Mouse (Mus musculus): Measurements from ENCODE around the gene Tas1r1. TPM values are rescaled to one million over a fixed set of nuclear protein-coding genes. Genes with fewer than 3 reads are reported as not detected.

The Tas1r1 gene
- polyA plus RNA-seq, 1 experiment from 2014 or later = 0.66 TPM

DNA sequence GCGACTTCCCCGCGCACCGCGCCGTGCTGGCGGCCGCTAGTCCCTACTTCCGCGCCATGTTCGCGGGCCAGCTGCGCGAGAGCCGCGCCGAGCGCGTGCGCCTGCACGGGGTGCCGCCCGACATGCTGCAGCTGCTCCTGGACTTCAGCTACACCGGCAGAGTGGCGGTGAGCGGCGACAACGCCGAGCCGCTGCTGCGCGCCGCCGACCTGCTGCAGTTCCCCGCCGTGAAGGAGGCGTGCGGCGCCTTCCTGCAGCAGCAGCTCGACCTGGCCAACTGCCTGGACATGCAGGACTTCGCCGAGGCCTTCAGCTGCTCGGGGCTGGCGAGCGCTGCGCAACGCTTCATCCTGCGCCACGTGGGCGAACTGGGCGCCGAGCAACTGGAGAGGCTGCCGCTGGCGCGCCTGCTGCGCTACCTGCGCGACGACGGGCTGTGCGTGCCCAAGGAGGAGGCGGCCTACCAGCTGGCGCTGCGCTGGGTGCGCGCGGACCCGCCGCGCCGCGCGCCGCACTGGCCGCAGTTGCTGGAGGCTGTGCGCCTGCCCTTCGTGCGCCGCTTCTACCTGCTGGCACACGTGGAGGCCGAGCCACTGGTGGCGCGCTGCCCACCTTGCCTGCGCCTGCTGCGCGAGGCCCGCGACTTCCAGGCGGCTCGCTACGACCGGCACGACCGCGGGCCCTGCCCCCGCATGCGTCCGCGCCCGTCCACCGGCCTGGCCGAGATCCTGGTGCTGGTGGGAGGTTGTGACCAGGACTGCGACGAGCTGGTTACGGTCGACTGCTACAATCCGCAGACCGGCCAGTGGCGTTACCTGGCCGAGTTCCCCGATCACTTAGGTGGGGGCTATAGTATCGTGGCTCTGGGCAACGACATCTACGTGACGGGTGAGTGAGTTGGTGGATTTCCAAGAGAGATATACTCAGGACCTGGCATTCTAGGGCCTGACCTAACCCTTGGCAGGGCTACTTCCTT is 29.0 kb downstream of the Tas1r1 start:
- peak; percentile 53 for DNase-seq (ENCODE audit: low spot score)
- Histone ChIP-seq H3K9me3 (ENCODE audit: control insufficient read depth, low read length) (no peaks in the 10 kb centered on the region), H3K4me3 (ENCODE audit: low read depth, low read length) (peak overlapping the region; percentile 72), H3K4me1 (ENCODE audit: control insufficient read depth, insufficient read depth, low read length) (peaks cover 22% of the 10 kb centered on the region), H3K36me3 (ENCODE audit: control insufficient read depth, insufficient read depth, low read length) (peaks cover 4% of the 10 kb centered on the region), H3K27ac (ENCODE audit: low read depth, low read length) (peak overlapping the region; percentile 49; the same call in 1 of the 2 replicates), H3K27me3 (ENCODE audit: control insufficient read depth, insufficient read depth, low read length) (peaks cover 16% of the 10 kb centered on the region), H3K4me2 (ENCODE audit: low read depth) (peak overlapping the region; percentile 100), H3K9ac (ENCODE audit: low read length) (peak overlapping the region; percentile 63)
- WGBS = under 1% methylated on average over 115 of the region's 115 CpGs
- peak; percentile 60 for ATAC-seq (ENCODE audit: insufficient read depth, low FRiP score, low TSS enrichment)

DNA sequence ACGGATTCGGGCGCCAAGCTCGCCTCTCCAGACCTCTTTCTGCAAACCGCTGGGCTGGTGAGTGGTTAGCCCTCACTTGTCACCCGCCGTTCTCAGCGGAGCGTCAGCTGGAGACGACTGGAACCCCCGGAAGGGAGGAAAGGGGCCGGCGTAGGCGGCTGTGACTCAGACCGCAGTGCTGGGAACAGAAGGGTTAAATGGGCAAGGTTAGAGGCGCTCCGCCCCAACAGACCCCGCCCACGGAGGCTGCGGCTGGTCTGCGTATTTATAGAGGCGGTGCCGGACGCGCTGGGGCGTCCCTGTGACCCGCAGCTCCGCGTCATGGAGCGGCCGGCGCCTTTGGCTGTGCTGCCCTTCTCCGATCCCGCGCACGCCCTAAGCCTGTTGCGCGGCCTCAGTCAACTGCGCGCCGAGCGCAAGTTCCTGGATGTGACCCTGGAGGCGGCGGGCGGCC is 29.7 kb downstream of the Tas1r1 start, which contains the start of gene Klhl21:
TSS of gene Klhl21 (plus strand) at position 182 of the 454 bp plus-strand sequence.
- Histone ChIP-seq H3K27ac (ENCODE audit: low read depth, low read length) (peak within 1 kb of the TSS; percentile 49; the same call in 1 of the 2 replicates), H3K4me1 (ENCODE audit: control insufficient read depth, insufficient read depth, low read length) (peaks cover 22% of the 10 kb centered on the region), H3K4me3 (ENCODE audit: low read depth, low read length) (peak within 1 kb of the TSS; percentile 72), H3K9me3 (ENCODE audit: control insufficient read depth, low read length) (no peaks in the 10 kb centered on the region), H3K27me3 (ENCODE audit: control insufficient read depth, insufficient read depth, low read length) (peaks cover 16% of the 10 kb centered on the region), H3K4me2 (ENCODE audit: low read depth) (peak within 1 kb of the TSS; percentile 100), H3K9ac (ENCODE audit: low read length) (peak within 1 kb of the TSS; percentile 63), H3K36me3 (ENCODE audit: control insufficient read depth, insufficient read depth, low read length) (no peaks in the 10 kb centered on the region)
- 0% methylated on average over 41 of the region's 45 CpGs for WGBS
- DNase-seq (ENCODE audit: low spot score) (peak; percentile 92), ATAC-seq (ENCODE audit: insufficient read depth, low FRiP score, low TSS enrichment) (peak; percentile 78)

DNA sequence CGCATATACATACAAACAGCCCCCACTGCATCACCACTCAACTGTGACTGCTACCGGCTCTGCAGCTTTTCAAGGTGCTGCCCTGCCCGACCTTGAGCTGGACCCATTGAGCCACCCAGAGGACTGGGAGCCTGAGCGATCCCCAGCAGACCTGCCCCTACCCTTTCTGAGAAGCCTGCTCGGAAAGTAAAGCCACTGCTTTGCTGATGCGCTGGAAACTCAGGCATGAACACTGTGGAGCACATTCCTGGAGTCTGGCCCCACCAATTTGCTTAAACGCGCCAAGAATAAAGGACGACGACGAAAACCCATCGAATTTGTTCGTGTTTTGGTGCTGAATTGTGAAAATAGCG is 30.2 kb downstream of the Tas1r1 start:
- H3K9ac ChIP-seq (ENCODE audit: low read length) = no peak overlapping the region
- peaks cover 22% of the 10 kb centered on the region for H3K4me1 ChIP-seq (ENCODE audit: control insufficient read depth, insufficient read depth, low read length)
- no peaks in the 10 kb centered on the region for H3K9me3 ChIP-seq (ENCODE audit: control insufficient read depth, low read length)
- peaks cover 16% of the 10 kb centered on the region for H3K27me3 ChIP-seq (ENCODE audit: control insufficient read depth, insufficient read depth, low read length)
- DNase-seq (ENCODE audit: low spot score) (no peak), ATAC-seq (ENCODE audit: insufficient read depth, low FRiP score, low TSS enrichment) (no peak)
- H3K4me3 ChIP-seq (ENCODE audit: low read depth, low read length) = peak overlapping the region; percentile 72
- no peaks in the 10 kb centered on the region for H3K36me3 ChIP-seq (ENCODE audit: control insufficient read depth, insufficient read depth, low read length)
- 1% methylated on average over 14 of the region's 14 CpGs for WGBS
- no peak overlapping the region for H3K27ac ChIP-seq (ENCODE audit: low read depth, low read length)
- H3K4me2 ChIP-seq (ENCODE audit: low read depth) = peak overlapping the region; percentile 100

DNA sequence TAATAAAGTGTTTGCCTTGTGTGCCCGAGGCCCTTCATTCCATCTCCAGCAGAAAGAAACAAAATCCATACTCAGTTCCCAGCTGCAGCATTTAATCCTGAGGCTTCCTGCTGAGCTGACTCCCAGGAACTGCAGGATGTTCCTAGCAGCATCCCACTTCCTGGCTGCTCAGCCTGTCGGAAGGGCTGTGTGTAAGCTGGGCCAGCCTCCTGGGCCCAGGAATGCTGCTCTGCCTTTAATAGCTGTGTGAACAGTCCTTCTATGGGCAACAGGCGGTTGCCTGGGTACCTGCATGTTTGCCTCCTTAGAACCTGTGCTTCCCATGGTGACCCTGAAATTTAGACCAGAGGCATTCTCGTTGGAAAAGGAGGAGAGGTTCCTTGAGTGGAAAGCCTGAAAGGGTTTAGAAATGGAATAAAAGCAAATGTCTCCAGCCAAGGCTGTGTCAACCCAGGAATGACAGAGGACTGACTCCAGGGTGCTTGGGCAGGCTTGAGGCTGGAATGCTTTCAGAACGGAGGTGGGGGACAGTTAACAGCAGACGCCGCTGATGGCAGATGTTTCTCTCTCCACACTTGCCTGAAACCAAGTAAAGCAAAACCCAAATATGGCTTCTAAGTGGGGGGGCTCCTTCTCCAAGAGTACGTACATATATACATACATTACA is 30.8 kb downstream of the Tas1r1 start:
- H3K36me3 ChIP-seq (ENCODE audit: control insufficient read depth, insufficient read depth, low read length) = no peaks in the 10 kb centered on the region
- peaks cover 22% of the 10 kb centered on the region for H3K4me1 ChIP-seq (ENCODE audit: control insufficient read depth, insufficient read depth, low read length)
- peak overlapping the region; percentile 72 for H3K4me3 ChIP-seq (ENCODE audit: low read depth, low read length)
- WGBS = 8% methylated on average over 8 of the region's 8 CpGs
- no peak for DNase-seq (ENCODE audit: low spot score)
- no peaks in the 10 kb centered on the region for H3K9me3 ChIP-seq (ENCODE audit: control insufficient read depth, low read length)
- H3K27me3 ChIP-seq (ENCODE audit: control insufficient read depth, insufficient read depth, low read length) = peaks cover 16% of the 10 kb centered on the region
- H3K4me2 ChIP-seq (ENCODE audit: low read depth) = peak overlapping the region; percentile 100
- ATAC-seq (ENCODE audit: insufficient read depth, low FRiP score, low TSS enrichment) = no peak
- H3K9ac ChIP-seq (ENCODE audit: low read length) = no peak overlapping the region
- no peak overlapping the region for H3K27ac ChIP-seq (ENCODE audit: low read depth, low read length)

DNA sequence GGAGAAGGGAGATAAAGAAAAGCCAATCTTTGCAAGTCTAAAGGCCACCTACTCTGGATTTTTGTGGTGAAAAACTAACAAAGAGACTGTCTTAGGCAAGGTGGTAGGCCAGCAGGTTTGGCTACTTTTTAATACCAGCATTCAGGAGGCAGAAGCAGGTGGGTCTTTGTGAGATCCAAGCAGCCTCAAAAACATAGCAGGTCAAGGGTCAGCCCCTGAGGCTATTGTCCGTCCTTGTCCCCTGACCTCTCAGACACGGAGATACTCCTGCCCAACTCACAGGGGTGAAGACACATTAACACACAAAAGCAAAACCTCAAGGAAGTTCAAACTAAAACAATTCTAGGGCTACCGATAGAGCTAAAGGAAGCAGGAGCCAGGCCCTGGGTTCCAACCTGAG is 31.6 kb downstream of the Tas1r1 start:
- H3K9ac ChIP-seq (ENCODE audit: low read length) = no peak overlapping the region
- peaks cover 22% of the 10 kb centered on the region for H3K4me1 ChIP-seq (ENCODE audit: control insufficient read depth, insufficient read depth, low read length)
- H3K27me3 ChIP-seq (ENCODE audit: control insufficient read depth, insufficient read depth, low read length) = peaks cover 16% of the 10 kb centered on the region
- WGBS = 16% methylated on average over 3 of the region's 3 CpGs
- ATAC-seq (ENCODE audit: insufficient read depth, low FRiP score, low TSS enrichment) (no peak), DNase-seq (ENCODE audit: low spot score) (no peak)
- H3K4me3 ChIP-seq (ENCODE audit: low read depth, low read length) = no peak overlapping the region
- H3K36me3 ChIP-seq (ENCODE audit: control insufficient read depth, insufficient read depth, low read length) = no peaks in the 10 kb centered on the region
- no peak overlapping the region for H3K27ac ChIP-seq (ENCODE audit: low read depth, low read length)
- no peaks in the 10 kb centered on the region for H3K9me3 ChIP-seq (ENCODE audit: control insufficient read depth, low read length)
- no peak overlapping the region for H3K4me2 ChIP-seq (ENCODE audit: low read depth)

DNA sequence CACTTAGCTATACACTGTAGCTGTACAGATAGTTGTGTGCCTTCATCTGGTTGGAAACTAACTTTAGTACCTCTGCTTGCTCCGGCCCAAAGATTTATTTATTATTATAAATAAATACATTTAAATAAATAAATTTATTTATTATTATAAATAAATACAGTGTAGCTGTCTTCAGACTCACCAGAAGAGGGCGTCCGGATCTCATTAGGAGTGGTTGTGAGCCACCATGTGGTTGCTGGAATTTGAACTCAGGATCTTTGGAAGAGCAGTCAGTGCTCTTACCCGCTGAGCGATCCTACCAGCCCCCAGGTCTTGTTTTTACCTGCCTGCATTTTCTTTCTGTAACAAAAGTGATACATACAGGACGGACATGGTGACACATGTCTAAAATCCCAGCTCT is 32.2 kb downstream of the Tas1r1 start:
- Histone ChIP-seq H3K27me3 (ENCODE audit: control insufficient read depth, insufficient read depth, low read length) (peaks cover 16% of the 10 kb centered on the region), H3K27ac (ENCODE audit: low read depth, low read length) (no peak overlapping the region), H3K9me3 (ENCODE audit: control insufficient read depth, low read length) (no peaks in the 10 kb centered on the region), H3K4me3 (ENCODE audit: low read depth, low read length) (no peak overlapping the region), H3K9ac (ENCODE audit: low read length) (no peak overlapping the region), H3K36me3 (ENCODE audit: control insufficient read depth, insufficient read depth, low read length) (no peaks in the 10 kb centered on the region), H3K4me2 (ENCODE audit: low read depth) (no peak overlapping the region), H3K4me1 (ENCODE audit: control insufficient read depth, insufficient read depth, low read length) (peaks cover 22% of the 10 kb centered on the region)
- 82% methylated on average over 6 of the region's 6 CpGs for WGBS
- no peak for DNase-seq (ENCODE audit: low spot score)
- ATAC-seq (ENCODE audit: insufficient read depth, low FRiP score, low TSS enrichment) = no peak

DNA sequence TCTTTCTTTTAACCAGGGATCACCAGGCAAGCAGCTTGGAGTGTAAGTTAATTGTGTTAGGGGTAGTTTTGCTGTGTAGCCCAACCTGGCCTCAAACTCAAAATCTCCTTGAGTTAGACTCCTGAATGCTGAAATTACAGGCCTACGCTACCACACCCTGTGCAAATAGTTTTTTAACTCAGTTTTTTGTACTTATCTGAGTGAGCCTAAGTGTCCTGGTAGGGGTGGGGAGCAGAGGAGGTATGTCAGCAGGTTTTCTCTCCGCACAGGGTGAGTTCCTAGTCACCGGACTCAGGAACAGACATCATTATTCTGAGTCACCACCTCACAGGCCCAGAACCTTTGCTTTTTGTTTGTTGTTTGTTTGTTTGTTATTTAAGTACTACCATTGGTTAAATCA is 36.3 kb downstream of the Tas1r1 start:
- no peaks in the 10 kb centered on the region for H3K9me3 ChIP-seq (ENCODE audit: control insufficient read depth, low read length)
- no peak for ATAC-seq (ENCODE audit: insufficient read depth, low FRiP score, low TSS enrichment)
- H3K27me3 ChIP-seq (ENCODE audit: control insufficient read depth, insufficient read depth, low read length) = no peaks in the 10 kb centered on the region
- H3K27ac ChIP-seq (ENCODE audit: low read depth, low read length) = no peak overlapping the region
- H3K36me3 ChIP-seq (ENCODE audit: control insufficient read depth, insufficient read depth, low read length) = no peaks in the 10 kb centered on the region; the same call in 1 of the 2 replicates
- 0 out of 2 replicates have a peak, but pooled peaks cover under 1% of the 10 kb centered on the region for H3K4me1 ChIP-seq (ENCODE audit: control insufficient read depth, insufficient read depth, low read length)
- DNase-seq (ENCODE audit: low spot score) = no peak
- H3K4me2 ChIP-seq (ENCODE audit: low read depth) = no peak overlapping the region
- 91% methylated on average over 3 of the region's 3 CpGs for WGBS
- no peak overlapping the region for H3K4me3 ChIP-seq (ENCODE audit: low read depth, low read length)
- H3K9ac ChIP-seq (ENCODE audit: low read length) = no peak overlapping the region

DNA sequence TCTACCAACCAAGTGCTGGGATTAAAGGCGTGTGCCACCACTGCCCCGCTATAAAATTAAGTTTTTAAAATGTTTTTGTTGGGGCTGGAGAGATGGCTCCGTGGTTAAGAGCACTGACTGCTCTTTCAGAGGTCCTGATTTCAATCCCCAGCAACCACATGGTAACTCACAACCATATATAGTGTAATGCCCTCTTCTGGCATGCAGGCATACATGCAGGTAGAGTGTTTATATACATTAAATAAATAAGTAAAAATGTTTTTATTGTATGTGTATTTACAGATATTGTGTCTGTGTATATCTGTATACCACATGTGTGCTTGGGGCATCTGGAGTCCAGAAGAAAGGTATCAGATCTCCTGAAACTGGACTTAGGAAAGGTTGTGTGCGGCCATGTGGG is 37.0 kb downstream of the Tas1r1 start:
- 0 out of 2 replicates have a peak, but pooled peaks cover 3% of the 10 kb centered on the region for H3K4me1 ChIP-seq (ENCODE audit: control insufficient read depth, insufficient read depth, low read length)
- H3K9me3 ChIP-seq (ENCODE audit: control insufficient read depth, low read length) = no peaks in the 10 kb centered on the region
- DNase-seq (ENCODE audit: low spot score) (no peak), ATAC-seq (ENCODE audit: insufficient read depth, low FRiP score, low TSS enrichment) (no peak)
- no peak overlapping the region for H3K4me2 ChIP-seq (ENCODE audit: low read depth)
- WGBS = 69% methylated on average over 4 of the region's 4 CpGs
- H3K27ac ChIP-seq (ENCODE audit: low read depth, low read length) = no peak overlapping the region
- H3K36me3 ChIP-seq (ENCODE audit: control insufficient read depth, insufficient read depth, low read length) = no peaks in the 10 kb centered on the region; the same call in 1 of the 2 replicates
- no peaks in the 10 kb centered on the region for H3K27me3 ChIP-seq (ENCODE audit: control insufficient read depth, insufficient read depth, low read length)
- H3K4me3 ChIP-seq (ENCODE audit: low read depth, low read length) = no peak overlapping the region
- no peak overlapping the region for H3K9ac ChIP-seq (ENCODE audit: low read length)
